In genomic region chr16:38387389-38387788, GRCm38 (mm10) we compare ENCODE assay signal across 18 mouse cellular contexts. TPM values are rescaled to one million over a fixed set of nuclear protein-coding genes. Genes with fewer than 3 reads are reported as not detected.
"Had no signal": no experiment of that assay in that cellular context is flagged by ENCODE, and none has a peak within 500 bp of the region (broad histone marks: within the 10 kb centered on the region; RNA-seq: fewer than 3 reads in every experiment).

No protein-coding gene starts in this region.

- H3K27ac ChIP-seq: kidney, embryonic 15.5 days; limb, embryonic 13.5 days; midbrain, embryonic 10.5 days; stomach, postnatal 0 days had no signal

- H3K9me3 ChIP-seq: kidney, embryonic 15.5 days; limb, embryonic 13.5 days; midbrain, embryonic 10.5 days had no signal

- H3K9ac ChIP-seq: kidney, embryonic 15.5 days; limb, embryonic 13.5 days had no signal

- DNase-seq: kidney, adult 2 months; kidney, postnatal 14 days; left cerebral cortex, postnatal 4 days; lung, adult 18-20 months; lung, postnatal 36 days; midbrain, embryonic 14.5 days had no signal

- H3K4me3 ChIP-seq: kidney, embryonic 15.5 days; limb, embryonic 13.5 days; midbrain, embryonic 10.5 days; myocyte had no signal

- H3K36me3 ChIP-seq: kidney, embryonic 15.5 days; limb, embryonic 13.5 days; midbrain, embryonic 10.5 days had no signal

- H3K4me2 ChIP-seq: kidney, embryonic 15.5 days; limb, embryonic 13.5 days had no signal

- H3K27me3 ChIP-seq: kidney, embryonic 15.5 days; limb, embryonic 13.5 days had no signal

- H3K4me1 ChIP-seq: limb, embryonic 13.5 days; midbrain, embryonic 10.5 days had no signal

RNA-seq across cellular contexts. Expression of gene Gm21987, which starts 40.5 kb away (rescaled TPM):
- total RNA-seq: layer of hippocampus, postnatal 14 days; left cerebral cortex, adult 18-20 months; left cerebral cortex, postnatal 10 days; left cerebral cortex, postnatal 4 days; megakaryocyte progenitor cell, adult 5-6 weeks; neutrophil, adult 5-6 weeks had no signal
- polyA plus RNA-seq: kidney, adult 2 months; kidney, embryonic 15.5 days; large intestine, adult 2 months; limb, embryonic 13.5 days; midbrain, embryonic 10.5 days; midbrain, embryonic 14.5 days; neural tube, embryonic 11.5 days; stomach, postnatal 0 days had no signal

RNA-seq across cellular contexts. Expression of gene Maats1, which starts 45.4 kb away (rescaled TPM):
- total RNA-seq: megakaryocyte progenitor cell, adult 5-6 weeks; neutrophil, adult 5-6 weeks had no signal

RNA-seq across cellular contexts. Expression of gene Pla1a, which starts 45.6 kb away (rescaled TPM):
- total RNA-seq: megakaryocyte progenitor cell, adult 5-6 weeks had no signal
